Mouse (Mus musculus) forebrain, embryonic 16.5 days (tissue): ENCODE data around the gene Trib2. TPM values are rescaled to one million over a fixed set of nuclear protein-coding genes. Genes with fewer than 3 reads are reported as not detected.
A peak's percentile ranks its signal among the peaks of the same experiment; 100 is the strongest.

Experiments
- ATAC-seq: fragments of 200-750 bp; cut with Nextera tagmentation; 2 replicates; pipeline ENCODE4 v1.8.0; 2017; ENCODE audit warnings: mild to moderate bottlenecking, moderate library complexity
- H3K27ac ChIP-seq: fragments of 300-500 bp; sonication (generic); 2 replicates; pipeline ENCODE4 v1.5.1; 2014; ENCODE audit warnings: low read length, control low read depth
- H3K27me3 ChIP-seq: fragments of 300-500 bp; sonication (generic); replicated peaks from 2 replicates; pipeline ENCODE4 v1.6.1; 2014; ENCODE audit warnings: low read length; ENCODE audit not compliant: control insufficient read depth, insufficient read depth
- H3K36me3 ChIP-seq: fragments of 300-500 bp; sonication (generic); 2 replicates; pipeline ENCODE4 v1.6.1; 2014; ENCODE audit not compliant: control insufficient read depth, insufficient read depth
- H3K4me1 ChIP-seq: fragments of 300-500 bp; sonication (generic); replicated peaks from 2 replicates; pipeline ENCODE4 v1.6.1; 2014; ENCODE audit warnings: low read length; ENCODE audit not compliant: control insufficient read depth, insufficient read depth
- H3K4me2 ChIP-seq: fragments of 300-500 bp; sonication (generic); 2 replicates; pipeline ENCODE4 v1.6.1; 2014; ENCODE audit warnings: mild to moderate bottlenecking, low read length, control low read depth
- H3K4me3 ChIP-seq: fragments of 300-500 bp; sonication (generic); replicated peaks from 2 replicates; pipeline ENCODE4 v1.5.1; 2014; ENCODE audit warnings: mild to moderate bottlenecking, low read length, control low read depth
- H3K9ac ChIP-seq: fragments of 300-500 bp; sonication (generic); replicated peaks from 2 replicates; pipeline ENCODE4 v1.6.1; 2014; ENCODE audit warnings: low read depth, low read length, control low read depth
- H3K9me3 ChIP-seq: fragments of 300-500 bp; sonication (generic); 2 replicates; pipeline ENCODE4 v1.6.1; 2016; ENCODE audit warnings: low read length; ENCODE audit not compliant: control insufficient read depth
- WGBS: fragments of 180-500 bp; shearing (Covaris S2); extraction: QIAGEN DNeasy Blood & Tissue Kit; methylation state at CpG from one replicate; pipeline ENCODE4 v1.1.7; 2014; 5-methylcytosine and 5-hydroxymethylcytosine counted together
- microRNA-seq: library from miRNA; unstranded; fragments of <30 nt; microRNA quantifications from one replicate; pipeline ENCODE4, GENCODE M21; 2017
- polyA plus RNA-seq: library from polyadenylated mRNA; unstranded; fragments of >200 nt; fragmentation: Nextera tagmentation; extraction: Ambion mirVana; gene quantifications from 2 replicates; pipeline ENCODE4 v1.2.1, GENCODE M21; 2015

Gene Trib2
- polyA plus RNA-seq, 1 experiment from 2014 or later: 112 TPM

- Histone ChIP-seq H3K9ac (no peak overlapping the region), H3K9me3 (no peaks in the 10 kb centered on the region), H3K4me3 (no peak overlapping the region), H3K27me3 (no peaks in the 10 kb centered on the region), H3K27ac (no peak overlapping the region), H3K4me1 (no peaks in the 10 kb centered on the region), H3K36me3 (no peaks in the 10 kb centered on the region), H3K4me2 (no peak overlapping the region)
- ATAC-seq: no peak
- WGBS: 88% methylated on average over 4 of the region's 4 CpGs
Measured at GRCm38 (mm10) chr12:15760684-15761083, 56.0 kb downstream of the Trib2 start.

GRCm38 (mm10) chr12:15758866-15759265 lies 57.9 kb downstream of the Trib2 start:
- no peak overlapping the region for H3K9ac ChIP-seq
- no peak overlapping the region for H3K4me3 ChIP-seq
- peak; percentile 95 for ATAC-seq
- H3K4me1 ChIP-seq: no peaks in the 10 kb centered on the region
- H3K27ac ChIP-seq: no peak overlapping the region
- H3K9me3 ChIP-seq: no peaks in the 10 kb centered on the region
- H3K27me3 ChIP-seq: no peaks in the 10 kb centered on the region
- 33% methylated on average over 2 of the region's 2 CpGs for WGBS
- no peaks in the 10 kb centered on the region for H3K36me3 ChIP-seq
- H3K4me2 ChIP-seq: no peak overlapping the region

- no peak for ATAC-seq
- Histone ChIP-seq H3K36me3 (no peaks in the 10 kb centered on the region), H3K4me3 (no peak overlapping the region), H3K4me1 (no peaks in the 10 kb centered on the region), H3K9ac (no peak overlapping the region), H3K4me2 (no peak overlapping the region), H3K27ac (no peak overlapping the region), H3K9me3 (no peaks in the 10 kb centered on the region), H3K27me3 (no peaks in the 10 kb centered on the region)
- 80% methylated on average over 8 of the region's 8 CpGs for WGBS
Measured at GRCm38 (mm10) chr12:15757351-15757750, 59.4 kb downstream of the Trib2 start.

- 88% methylated on average over 2 of the region's 2 CpGs for WGBS
- no peaks in the 10 kb centered on the region for H3K27me3 ChIP-seq
- H3K4me2 ChIP-seq: no peak overlapping the region
- no peak for ATAC-seq
- no peak overlapping the region for H3K9ac ChIP-seq
- H3K36me3 ChIP-seq: no peaks in the 10 kb centered on the region
- H3K9me3 ChIP-seq: no peaks in the 10 kb centered on the region
- no peak overlapping the region for H3K4me3 ChIP-seq
- no peaks in the 10 kb centered on the region for H3K4me1 ChIP-seq
- no peak overlapping the region for H3K27ac ChIP-seq
Measured at GRCm38 (mm10) chr12:15755030-15755690, 61.6 kb downstream of the Trib2 start.

GRCm38 (mm10) chr12:15754602-15755001 lies 62.1 kb downstream of the Trib2 start:
- no peak for ATAC-seq
- H3K36me3 ChIP-seq: no peaks in the 10 kb centered on the region
- no peaks in the 10 kb centered on the region for H3K9me3 ChIP-seq
- H3K4me3 ChIP-seq: no peak overlapping the region
- H3K4me2 ChIP-seq: no peak overlapping the region
- 90% methylated on average over 2 of the region's 2 CpGs for WGBS
- no peak overlapping the region for H3K9ac ChIP-seq
- no peaks in the 10 kb centered on the region for H3K4me1 ChIP-seq
- no peak overlapping the region for H3K27ac ChIP-seq
- H3K27me3 ChIP-seq: no peaks in the 10 kb centered on the region

- no peak for ATAC-seq
- 43% methylated on average over 4 of the region's 4 CpGs for WGBS
- H3K9ac ChIP-seq: no peak overlapping the region
Measured at GRCm38 (mm10) chr12:15749646-15750195, 67.0 kb downstream of the Trib2 start.

GRCm38 (mm10) chr12:15745752-15746151 lies 71.0 kb downstream of the Trib2 start:
- 86% methylated on average over 10 of the region's 10 CpGs for WGBS

More at GRCm38 (mm10) chr12:15749646-15750195, 67.0 kb downstream of the Trib2 start:
- H3K4me1 ChIP-seq: no peaks in the 10 kb centered on the region
- no peaks in the 10 kb centered on the region for H3K9me3 ChIP-seq
- H3K36me3 ChIP-seq: no peaks in the 10 kb centered on the region
- no peaks in the 10 kb centered on the region for H3K27me3 ChIP-seq
- no peak overlapping the region for H3K4me2 ChIP-seq
- no peak overlapping the region for H3K4me3 ChIP-seq
- H3K27ac ChIP-seq: no peak overlapping the region

More at GRCm38 (mm10) chr12:15745752-15746151, 71.0 kb downstream of the Trib2 start:
- H3K36me3 ChIP-seq: no peaks in the 10 kb centered on the region
- no peak overlapping the region for H3K4me2 ChIP-seq
- ATAC-seq: no peak
- H3K9me3 ChIP-seq: no peaks in the 10 kb centered on the region
- no peak overlapping the region for H3K9ac ChIP-seq
- no peaks in the 10 kb centered on the region for H3K27me3 ChIP-seq
- H3K4me3 ChIP-seq: no peak overlapping the region
- H3K27ac ChIP-seq: no peak overlapping the region
- no peaks in the 10 kb centered on the region for H3K4me1 ChIP-seq

Small RNA genes lying within 50 kb of the gene (microRNA-seq; reads per million reads assigned to microRNA genes)
- gene Mir6387: not detected
